Mouse (Mus musculus) spleen, adult 2 months (tissue): ENCODE results near the gene Selenom. TPM values are rescaled to one million over a fixed set of nuclear protein-coding genes. Genes with fewer than 3 reads are reported as not detected.

Source experiments
- DNase-seq, 2 experiments: peaks; one replicate each; pipeline versions ENCODE4 v3.0.0 to v3.0.0-alpha.2; 2012 to 2021; ENCODE audit warnings: low spot score in 2 of 2, low read depth in 1 of 2
- H3K27ac ChIP-seq: fragments of 200-500 bp; 2 replicates; pipeline ENCODE4 v1.5.1; 2012; ENCODE audit warnings: low read length, inconsistent platforms; ENCODE audit not compliant: insufficient read depth
- H3K27me3 ChIP-seq: fragments of 200-500 bp; 2 replicates; pipeline ENCODE4 v1.6.1; 2012; ENCODE audit warnings: mild to moderate bottlenecking, moderate library complexity, low read length, inconsistent platforms; ENCODE audit not compliant: control insufficient read depth, insufficient read depth
- H3K36me3 ChIP-seq: fragments of 200-500 bp; 2 replicates; pipeline ENCODE4 v1.6.1; 2012; ENCODE audit warnings: mild to moderate bottlenecking, low read length, inconsistent platforms; ENCODE audit not compliant: control insufficient read depth, insufficient read depth
- H3K4me1 ChIP-seq: fragments of 200-500 bp; 2 replicates; pipeline ENCODE4 v1.6.1; 2011; ENCODE audit warnings: inconsistent platforms; ENCODE audit not compliant: control insufficient read depth, insufficient read depth, insufficient read length
- H3K4me3 ChIP-seq: fragments of 200-500 bp; 2 replicates; pipeline ENCODE4 v1.5.1; 2011; ENCODE audit warnings: mild to moderate bottlenecking, inconsistent platforms; ENCODE audit not compliant: insufficient read depth, insufficient read length; ENCODE audit errors: extremely low read depth
- CTCF ChIP-seq: fragments of 200-500 bp; IDR thresholded peaks from 2 replicates; pipeline ENCODE4 v1.5.1; 2011; ENCODE audit warnings: mild to moderate bottlenecking, inconsistent platforms; ENCODE audit not compliant: insufficient read depth, insufficient read length, insufficient replicate concordance; ENCODE audit errors: extremely low read depth
- POLR2A ChIP-seq: fragments of 200-500 bp; IDR thresholded peaks from 2 replicates; pipeline ENCODE4 v1.6.1; 2011; ENCODE audit warnings: low read depth, low read length, inconsistent platforms
- WGBS: fragments of 180-500 bp; shearing (Covaris S2); methylation state at CpG from one replicate; pipeline ENCODE4 v1.1.7; 2018; 5-methylcytosine and 5-hydroxymethylcytosine counted together
- polyA plus RNA-seq: library from polyadenylated mRNA; depleted of rRNA; stranded (reverse); fragments of >200 nt; gene quantifications from 2 replicates; pipeline ENCODE4 v1.2.3, GENCODE M21; 2012

The Selenom gene
- polyA plus RNA-seq, 1 experiment: 36.7 TPM

DNA sequence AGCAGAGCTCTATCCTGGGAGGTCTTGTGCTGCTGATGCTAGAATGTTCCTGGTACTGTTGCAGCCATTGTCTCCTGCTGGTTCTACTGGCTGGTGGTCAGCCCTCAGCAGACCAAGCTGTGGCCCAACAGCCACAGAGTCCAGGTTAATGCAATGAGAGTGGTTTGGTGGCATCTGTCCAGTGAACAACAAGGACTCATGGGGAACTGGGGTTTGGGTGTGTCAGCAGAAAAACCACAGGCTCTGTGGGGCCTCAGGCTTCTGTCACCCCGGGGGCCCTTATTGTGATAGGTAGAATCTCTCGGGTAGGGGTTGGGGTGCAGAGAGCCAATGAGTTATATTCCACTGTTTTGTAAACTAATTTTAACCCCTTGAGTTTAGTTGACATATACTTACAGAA, 4.2 kb upstream of the Selenom start:
- no peak for TF ChIP-seq POLR2A
- TF ChIP-seq CTCF: no peak
- Histone ChIP-seq H3K4me1 (no peaks in the 10 kb centered on the region), H3K27me3 (no peaks in the 10 kb centered on the region), H3K36me3 (no peaks in the 10 kb centered on the region), H3K27ac (no peak overlapping the region), H3K4me3 (no peak overlapping the region)
- 14% methylated on average over 2 of the region's 2 CpGs for WGBS
- DNase-seq: no peak

DNA sequence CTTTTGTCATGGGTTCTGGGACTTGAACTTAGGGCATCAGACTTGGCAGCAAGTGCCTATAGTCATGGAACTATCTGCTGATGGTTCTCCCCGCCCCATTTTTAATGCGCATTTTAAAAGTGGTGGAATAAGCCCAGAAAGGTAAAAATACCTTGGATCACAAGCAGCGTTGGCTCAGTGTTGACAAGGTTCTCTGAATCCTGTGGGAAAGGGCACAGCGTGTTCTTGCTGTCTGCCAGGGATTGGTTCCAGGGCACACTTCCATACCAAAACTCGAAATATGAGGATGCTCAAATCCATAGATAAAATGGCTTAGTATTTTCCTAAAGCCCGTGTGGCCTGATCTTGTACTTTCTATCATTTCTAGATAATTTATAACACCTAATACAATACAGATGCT, 1.2 kb upstream of the Selenom start:
- peaks cover 6% of the 10 kb centered on the region for H3K27me3 ChIP-seq
- WGBS: 91% methylated on average over 6 of the region's 6 CpGs
- no peak for DNase-seq
- peaks cover 4% of the 10 kb centered on the region; the same call in 1 of the 2 replicates for H3K4me1 ChIP-seq
- H3K27ac ChIP-seq: no peak overlapping the region
- TF ChIP-seq POLR2A (no peak), CTCF (no peak)
- no peak overlapping the region for H3K4me3 ChIP-seq
- H3K36me3 ChIP-seq: no peaks in the 10 kb centered on the region

DNA sequence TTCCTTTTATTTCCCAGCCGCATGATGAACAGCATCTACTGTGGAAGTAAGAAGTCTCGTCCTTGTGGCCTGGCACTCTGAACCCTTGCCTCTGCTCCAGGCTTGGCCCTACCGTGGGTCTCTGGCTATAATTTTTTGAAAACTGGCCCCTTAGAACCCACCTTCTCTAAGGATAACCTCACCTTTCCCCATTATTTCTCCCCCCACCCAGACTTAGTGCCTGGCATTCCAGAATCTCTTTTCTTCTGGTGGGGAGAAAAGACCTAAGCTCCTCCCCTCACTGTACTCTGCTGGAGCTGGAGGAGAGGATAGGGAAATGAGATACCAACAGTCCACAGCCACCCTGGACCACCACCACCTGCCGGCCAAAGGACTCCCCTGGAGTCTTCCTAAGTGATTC, 732 bp downstream of the Selenom start:
- Histone ChIP-seq H3K4me1 (peaks cover 4% of the 10 kb centered on the region; the same call in 1 of the 2 replicates), H3K27me3 (peaks cover 6% of the 10 kb centered on the region), H3K27ac (no peak overlapping the region), H3K4me3 (peak overlapping the region; percentile 61; the same call in 1 of the 2 replicates), H3K36me3 (no peaks in the 10 kb centered on the region)
- WGBS: 50% methylated on average over 4 of the region's 4 CpGs
- no peak for DNase-seq
- TF ChIP-seq POLR2A: no peak
- no peak for TF ChIP-seq CTCF

DNA sequence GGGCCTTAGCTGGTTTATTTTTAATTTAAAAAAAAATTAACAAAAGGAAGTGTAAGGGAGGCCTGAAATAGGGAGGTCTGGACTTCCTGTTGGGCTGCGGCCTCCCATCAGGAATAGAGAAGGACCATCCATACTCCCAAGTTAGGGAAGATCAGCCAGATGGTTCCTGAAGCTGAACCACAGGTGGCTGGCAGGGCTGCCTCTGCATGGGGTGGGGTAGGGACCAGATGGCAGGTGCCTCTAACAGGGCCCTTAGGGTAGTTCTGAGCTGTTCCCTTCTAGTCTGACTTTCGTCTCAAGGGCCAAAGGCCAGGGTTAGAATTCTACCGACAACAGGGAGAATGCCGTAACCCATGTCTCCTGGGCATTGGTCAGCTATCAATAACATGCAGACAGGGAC, 1.2 kb downstream of the Selenom start:
- 83% methylated on average over 4 of the region's 4 CpGs for WGBS
- Histone ChIP-seq H3K27ac (no peak overlapping the region), H3K4me1 (peaks cover 4% of the 10 kb centered on the region; the same call in 1 of the 2 replicates), H3K36me3 (no peaks in the 10 kb centered on the region), H3K4me3 (no peak overlapping the region), H3K27me3 (peaks cover 6% of the 10 kb centered on the region)
- no peak for DNase-seq
- TF ChIP-seq POLR2A (no peak), CTCF (no peak)

DNA sequence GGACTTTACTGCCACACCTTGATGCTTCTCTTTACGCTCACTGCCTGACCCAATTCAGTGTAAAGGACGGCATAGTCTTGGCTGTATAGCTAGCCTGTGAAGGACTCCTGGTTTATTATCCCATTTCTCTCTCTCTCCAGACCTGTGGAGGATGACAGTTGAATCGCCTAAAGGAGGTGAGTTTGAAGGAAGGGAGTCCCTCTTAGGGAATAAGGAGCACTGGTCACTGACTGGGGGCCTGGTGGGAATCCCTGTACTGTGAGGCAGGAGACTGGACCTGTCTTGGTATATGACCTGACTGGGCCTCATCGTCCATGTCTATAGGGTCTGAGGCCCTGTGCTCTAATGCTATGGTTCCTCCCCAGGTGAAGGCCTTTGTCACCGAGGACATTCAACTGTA, 1.6 kb downstream of the Selenom start:
- TF ChIP-seq POLR2A (no peak), CTCF (no peak)
- no peak for DNase-seq
- Histone ChIP-seq H3K27me3 (peaks cover 6% of the 10 kb centered on the region), H3K4me1 (peaks cover 4% of the 10 kb centered on the region), H3K4me3 (no peak overlapping the region), H3K27ac (no peak overlapping the region), H3K36me3 (no peaks in the 10 kb centered on the region)
- 81% methylated on average over 5 of the region's 5 CpGs for WGBS

DNA sequence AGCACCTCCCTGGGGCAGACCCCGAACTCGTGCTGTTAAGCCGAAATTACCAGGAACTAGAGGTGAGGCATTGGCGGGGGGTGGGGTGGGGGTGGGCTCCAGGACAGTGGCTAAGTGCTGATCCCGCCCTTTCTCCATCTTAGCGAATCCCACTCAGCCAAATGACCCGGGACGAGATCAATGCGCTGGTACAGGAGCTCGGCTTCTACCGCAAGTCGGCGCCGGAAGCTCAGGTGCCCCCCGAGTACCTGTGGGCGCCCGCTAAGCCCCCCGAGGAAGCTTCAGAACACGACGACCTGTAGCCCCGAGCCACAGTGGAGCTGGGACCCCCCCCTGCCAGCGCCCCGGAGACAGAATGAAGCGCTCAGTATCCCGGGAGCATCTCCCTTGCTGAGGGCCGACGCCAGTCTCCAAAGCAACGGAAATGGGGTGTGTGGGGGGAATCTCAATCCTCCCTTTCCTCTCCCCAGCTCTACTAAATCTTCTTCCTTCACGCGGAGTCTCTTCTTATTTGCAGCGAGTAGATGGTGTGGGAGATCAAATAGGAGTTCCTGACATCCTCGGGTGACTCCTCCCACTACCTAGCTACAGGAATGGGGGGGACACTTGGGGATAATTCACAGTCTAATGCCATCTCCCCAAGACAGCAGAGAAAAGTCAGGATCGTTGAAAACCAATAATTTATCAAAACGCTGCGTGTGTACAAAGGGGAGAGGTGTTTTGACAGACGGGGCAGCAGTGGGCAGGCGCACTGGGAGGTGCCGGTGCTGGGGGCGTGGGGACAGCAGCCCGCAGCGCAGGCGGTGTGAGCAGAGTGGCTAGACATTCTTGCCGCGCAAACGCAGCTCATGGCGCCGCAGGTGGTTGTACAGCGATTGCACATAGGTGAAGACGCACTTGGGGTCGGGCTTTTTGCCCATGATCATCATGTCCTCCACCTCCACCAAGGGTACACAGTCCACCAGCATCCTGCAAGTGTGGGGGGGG, 2.7 kb downstream of the Selenom start:
- peaks cover 4% of the 10 kb centered on the region for H3K4me1 ChIP-seq
- no peak overlapping the region for H3K27ac ChIP-seq
- WGBS: 2% methylated on average over 50 of the region's 50 CpGs
- peaks cover 6% of the 10 kb centered on the region for H3K27me3 ChIP-seq
- peak overlapping the region; percentile 31 for H3K4me3 ChIP-seq
- H3K36me3 ChIP-seq: no peaks in the 10 kb centered on the region
- TF ChIP-seq CTCF (no peak), POLR2A (no peak)
- no peak for DNase-seq
